Mouse (Mus musculus) spleen, adult 2 months (tissue): ENCODE results near the gene Scarf2.

Experiments
- CTCF ChIP-seq: fragments of 200-500 bp; IDR thresholded peaks from 2 replicates; pipeline ENCODE4 v1.5.1; 2011; ENCODE audit warnings: mild to moderate bottlenecking, inconsistent platforms; ENCODE audit not compliant: insufficient read depth, insufficient read length, insufficient replicate concordance; ENCODE audit errors: extremely low read depth
- POLR2A ChIP-seq: fragments of 200-500 bp; IDR thresholded peaks from 2 replicates; pipeline ENCODE4 v1.6.1; 2011; ENCODE audit warnings: low read depth, low read length, inconsistent platforms

DNA sequence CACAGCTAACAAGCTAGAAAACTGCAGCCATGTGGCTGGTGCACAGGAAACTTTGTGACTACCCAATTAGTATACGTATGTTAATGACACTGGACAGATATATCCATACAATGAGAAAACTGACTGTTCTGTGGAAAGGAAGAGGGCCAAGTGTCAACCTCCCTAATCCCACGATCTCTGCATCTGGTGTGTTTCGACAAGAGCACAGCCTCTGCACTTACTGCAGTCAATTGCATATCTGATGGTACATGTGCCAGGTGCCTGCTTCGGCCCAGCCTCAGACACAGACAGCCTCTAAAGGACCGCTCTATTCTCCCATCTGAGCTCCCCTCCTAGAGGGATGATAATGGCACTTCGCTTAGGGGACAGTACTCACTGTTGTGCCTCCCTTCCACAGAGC lies 51.3 kb downstream of the Scarf2 start:
- TF ChIP-seq CTCF (no peak), POLR2A (no peak)
